Comparison of ENCODE assay signal across 28 mouse cellular contexts in the genomic region with DNA sequence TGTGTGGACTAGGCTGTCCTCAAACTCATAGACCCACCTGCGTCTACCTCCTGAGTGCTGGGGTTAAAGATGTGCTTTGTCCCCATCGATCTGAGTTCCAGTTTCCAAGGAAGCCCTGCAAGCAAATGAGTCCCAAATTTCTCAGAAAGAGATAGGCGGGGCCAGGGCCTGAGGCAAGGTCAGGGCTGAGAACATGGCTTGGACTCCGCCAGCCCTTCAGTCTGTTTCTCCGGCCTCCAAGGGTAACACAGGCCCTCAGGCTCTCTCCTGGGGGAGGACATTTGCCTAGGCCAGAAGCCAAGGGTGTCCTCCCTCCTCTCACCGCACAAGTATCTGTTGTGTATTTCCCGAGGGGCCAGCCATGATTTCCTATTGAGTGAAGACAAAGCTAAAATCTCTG. TPM values are rescaled to one million over a fixed set of nuclear protein-coding genes. Genes with fewer than 3 reads are reported as not detected.
DNase-seq lines count a peak whose midpoint lies in the region; ATAC-seq and TF ChIP-seq lines count a peak whose summit lies in the region.
"Had no signal": no experiment of that assay in that cellular context is flagged by ENCODE, and none has a peak within 500 bp of the region (broad histone marks: within the 10 kb centered on the region; RNA-seq: fewer than 3 reads in every experiment).

No protein-coding gene starts in this region.

- TF ChIP-seq CTCF in testis, adult 2 months (IDR thresholded peaks at IDR 0.05; ENCODE audit: control insufficient read depth, insufficient read depth, insufficient replicate concordance, low read depth, low read length): no peak

- H3K36me3 ChIP-seq in forebrain, embryonic 10.5 days (replicated peaks): no peaks in the 10 kb centered on the region
- no peaks in the 10 kb centered on the region for H3K36me3 ChIP-seq in forebrain, embryonic 15.5 days
- H3K36me3 ChIP-seq in heart, embryonic 13.5 days: no peaks in the 10 kb centered on the region
- H3K36me3 ChIP-seq in heart, embryonic 11.5 days (ENCODE audit: control insufficient read depth, insufficient read depth, low read length): no peaks in the 10 kb centered on the region; the same call in 1 of the 2 replicates
- H3K36me3 ChIP-seq in testis, adult 2 months (ENCODE audit: control insufficient read depth, insufficient read depth, low read length): no peaks in the 10 kb centered on the region
- H3K36me3 ChIP-seq: embryonic facial prominence, embryonic 12.5 days; limb, embryonic 13.5 days had no signal

- H3K9me3 ChIP-seq in forebrain, embryonic 10.5 days: no peaks in the 10 kb centered on the region
- no peaks in the 10 kb centered on the region for H3K9me3 ChIP-seq in forebrain, embryonic 15.5 days
- no peaks in the 10 kb centered on the region for H3K9me3 ChIP-seq in heart, embryonic 13.5 days
- H3K9me3 ChIP-seq in heart, embryonic 11.5 days (replicated peaks; ENCODE audit: control insufficient read depth, low read length): no peaks in the 10 kb centered on the region
- H3K9me3 ChIP-seq: embryonic facial prominence, embryonic 12.5 days; forebrain, embryonic 13.5 days; G1E; kidney, embryonic 15.5 days; limb, embryonic 13.5 days had no signal

- WGBS in forebrain, embryonic 10.5 days: 89% methylated on average over 7 of the region's 7 CpGs
- WGBS in forebrain, embryonic 15.5 days: 83% methylated on average over 7 of the region's 7 CpGs
- 67% methylated on average over 7 of the region's 7 CpGs for WGBS in heart, embryonic 13.5 days
- 83% methylated on average over 7 of the region's 7 CpGs for WGBS in heart, embryonic 11.5 days (ENCODE audit: insufficient replicate concordance)

- no peak overlapping the region for H3K4me3 ChIP-seq in forebrain, embryonic 10.5 days
- no peak overlapping the region for H3K4me3 ChIP-seq in forebrain, embryonic 15.5 days
- H3K4me3 ChIP-seq in heart, embryonic 13.5 days: no peak overlapping the region
- H3K4me3 ChIP-seq in heart, embryonic 11.5 days (ENCODE audit: low read depth, low read length): no peak overlapping the region
- H3K4me3 ChIP-seq in testis, adult 2 months (ENCODE audit: control insufficient read depth, low read depth, low read length): no peak overlapping the region
- H3K4me3 ChIP-seq: embryonic facial prominence, embryonic 12.5 days; erythroblast, embryonic 14.5 days; forebrain, embryonic 13.5 days; kidney, embryonic 15.5 days; limb, embryonic 13.5 days had no signal

- peaks cover 60% of the 10 kb centered on the region for H3K4me1 ChIP-seq in forebrain, embryonic 10.5 days
- H3K4me1 ChIP-seq in forebrain, embryonic 15.5 days: peaks cover 28% of the 10 kb centered on the region
- H3K4me1 ChIP-seq in heart, embryonic 13.5 days: peaks cover 45% of the 10 kb centered on the region
- peaks cover 33% of the 10 kb centered on the region for H3K4me1 ChIP-seq in heart, embryonic 11.5 days (ENCODE audit: control insufficient read depth, insufficient read depth, low read length)
- H3K4me1 ChIP-seq in testis, adult 2 months (ENCODE audit: control insufficient read depth, insufficient read depth, low read length): peaks cover 24% of the 10 kb centered on the region

- no peak for ATAC-seq in forebrain, embryonic 15.5 days (replicated peaks)
- no peak for ATAC-seq in heart, embryonic 13.5 days (ENCODE audit: extremely low read depth, insufficient number of reproducible peaks, low FRiP score, low TSS enrichment)
- ATAC-seq in heart, embryonic 11.5 days (replicated peaks; ENCODE audit: insufficient number of reproducible peaks, low FRiP score, low TSS enrichment): no peak
- ATAC-seq: forebrain, embryonic 13.5 days; hindbrain, postnatal 0 days; intestine, embryonic 16.5 days; Patski had no signal

- no peak for DNase-seq in forebrain, embryonic 10.5 days (ENCODE audit: extremely low spot score, low spot score)
- DNase-seq in testis, postnatal 10 days (ENCODE audit: low spot score): no peak
- DNase-seq in yolk sac, embryonic 10.5 days (ENCODE audit: low spot score): peak; percentile 62
- DNase-seq in urinary bladder, postnatal 36 days (ENCODE audit: low spot score in 2 of 2): no peak
- DNase-seq: adrenal gland, adult 2 months; cerebellum, adult 11 months; kidney, postnatal 36 days; layer of hippocampus, postnatal 36 days; lung, embryonic 14.5 days; midbrain, embryonic 14.5 days; right cerebral cortex, postnatal 4 days had no signal

- TF ChIP-seq POLR2A in testis, adult 2 months (IDR thresholded peaks at IDR 0.05; ENCODE audit: control insufficient read depth, low read depth, low read length): 0 out of 2 replicates have a peak, but pooled peaks have one; percentile 17

- H3K9ac ChIP-seq in forebrain, embryonic 15.5 days (replicated peaks): no peak overlapping the region
- no peak overlapping the region for H3K9ac ChIP-seq in heart, embryonic 13.5 days
- H3K9ac ChIP-seq in heart, embryonic 11.5 days (ENCODE audit: low read depth, low read length): no peak overlapping the region
- H3K9ac ChIP-seq: embryonic facial prominence, embryonic 12.5 days; forebrain, embryonic 13.5 days; kidney, embryonic 15.5 days; limb, embryonic 13.5 days; liver, embryonic 14.5 days; lung, embryonic 14.5 days had no signal

- peak overlapping the region; percentile 85 for H3K27ac ChIP-seq in forebrain, embryonic 10.5 days
- no peak overlapping the region for H3K27ac ChIP-seq in forebrain, embryonic 15.5 days (replicated peaks)
- H3K27ac ChIP-seq in heart, embryonic 13.5 days (replicated peaks): 0 out of 2 replicates have a peak overlapping the region, but pooled peaks have one; percentile 84
- no peak overlapping the region for H3K27ac ChIP-seq in heart, embryonic 11.5 days (ENCODE audit: low read depth, low read length)
- peak overlapping the region; percentile 55 for H3K27ac ChIP-seq in testis, adult 2 months (ENCODE audit: control insufficient read depth, insufficient read depth, low read depth, low read length)
- H3K27ac ChIP-seq: embryonic facial prominence, embryonic 12.5 days; forebrain, embryonic 13.5 days; hindbrain, postnatal 0 days; limb, embryonic 13.5 days; liver, embryonic 14.5 days had no signal

- H3K27me3 ChIP-seq in forebrain, embryonic 10.5 days (ENCODE audit: poor library complexity, severe bottlenecking): no peaks in the 10 kb centered on the region
- no peaks in the 10 kb centered on the region for H3K27me3 ChIP-seq in forebrain, embryonic 15.5 days
- no peaks in the 10 kb centered on the region for H3K27me3 ChIP-seq in heart, embryonic 13.5 days (replicated peaks)
- H3K27me3 ChIP-seq in heart, embryonic 11.5 days (ENCODE audit: control insufficient read depth, insufficient read depth, low read length): no peaks in the 10 kb centered on the region
- no peaks in the 10 kb centered on the region for H3K27me3 ChIP-seq in testis, adult 2 months (ENCODE audit: control insufficient read depth, insufficient read depth, low read length)
- H3K27me3 ChIP-seq: embryonic facial prominence, embryonic 12.5 days; forebrain, embryonic 13.5 days; kidney, embryonic 15.5 days; limb, embryonic 13.5 days; Patski had no signal

- H3K4me2 ChIP-seq in forebrain, embryonic 15.5 days (replicated peaks): no peak overlapping the region
- no peak overlapping the region for H3K4me2 ChIP-seq in heart, embryonic 13.5 days
- no peak overlapping the region for H3K4me2 ChIP-seq in heart, embryonic 11.5 days
- H3K4me2 ChIP-seq: embryonic facial prominence, embryonic 12.5 days; forebrain, embryonic 13.5 days; kidney, embryonic 15.5 days; limb, embryonic 13.5 days; lung, embryonic 14.5 days had no signal

RNA-seq across cellular contexts. Expression of gene Armc7, which starts 3.3 kb away (rescaled TPM):
- 8.1 and 8.2 TPM in 2 replicates for polyA plus RNA-seq in forebrain, embryonic 10.5 days (2016; fragmentation: Nextera tagmentation; extraction: Ambion mirVana)
- polyA plus RNA-seq in forebrain, embryonic 15.5 days (2015; fragmentation: Nextera tagmentation; extraction: Ambion mirVana): 15.6 and 16.1 TPM in 2 replicates
- 6.6 and 6.9 TPM in 2 replicates for polyA plus RNA-seq in heart, embryonic 13.5 days (2015; fragmentation: Nextera tagmentation; extraction: Ambion mirVana)
- polyA plus RNA-seq in heart, embryonic 11.5 days (2014; fragmentation: Nextera tagmentation; extraction: Ambion mirVana): 5.1 and 5.7 TPM in 2 replicates
- polyA plus RNA-seq in testis, adult 2 months (2012; rRNA removed): 3.3 and 3.8 TPM in 2 replicates

RNA-seq across cellular contexts. Expression of gene Slc16a5, which starts 9.9 kb away (rescaled TPM):
- polyA plus RNA-seq in forebrain, embryonic 10.5 days (2016; fragmentation: Nextera tagmentation; extraction: Ambion mirVana): 0.19 and 0.20 TPM in 2 replicates
- 0.10 TPM in 1 of 2 replicates, not detected in the other for polyA plus RNA-seq in forebrain, embryonic 15.5 days (2015; fragmentation: Nextera tagmentation; extraction: Ambion mirVana)
- 0.10 and 0.21 TPM in 2 replicates for polyA plus RNA-seq in heart, embryonic 13.5 days (2015; fragmentation: Nextera tagmentation; extraction: Ambion mirVana)
- polyA plus RNA-seq in heart, embryonic 11.5 days (2014; fragmentation: Nextera tagmentation; extraction: Ambion mirVana): not detected in 2 replicates
- polyA plus RNA-seq in testis, adult 2 months (2012; rRNA removed): 0.72 and 0.78 TPM in 2 replicates
- polyA plus RNA-seq: adrenal gland, adult 2 months; cortical plate, adult 2 months; erythroblast, embryonic 14.5 days; forebrain, embryonic 13.5 days; frontal cortex, adult 2 months; G1E; midbrain, embryonic 14.5 days had no signal

RNA-seq across cellular contexts. Expression of gene Nt5c, which starts 19.5 kb away (rescaled TPM):
- polyA plus RNA-seq in forebrain, embryonic 10.5 days (2016; fragmentation: Nextera tagmentation; extraction: Ambion mirVana): 93.2 and 94.5 TPM in 2 replicates
- 94.3 and 102 TPM in 2 replicates for polyA plus RNA-seq in forebrain, embryonic 15.5 days (2015; fragmentation: Nextera tagmentation; extraction: Ambion mirVana)
- 57.0 and 59.4 TPM in 2 replicates for polyA plus RNA-seq in heart, embryonic 13.5 days (2015; fragmentation: Nextera tagmentation; extraction: Ambion mirVana)
- polyA plus RNA-seq in heart, embryonic 11.5 days (2014; fragmentation: Nextera tagmentation; extraction: Ambion mirVana): 70.5 and 76.3 TPM in 2 replicates
- polyA plus RNA-seq in testis, adult 2 months (2012; rRNA removed): 32.4 and 34.0 TPM in 2 replicates

RNA-seq across cellular contexts. Expression of gene Trim80, which starts 31.8 kb away (rescaled TPM):
- polyA plus RNA-seq in forebrain, embryonic 10.5 days (2016; fragmentation: Nextera tagmentation; extraction: Ambion mirVana): 0.15 and 0.19 TPM in 2 replicates
- polyA plus RNA-seq in forebrain, embryonic 15.5 days (2015; fragmentation: Nextera tagmentation; extraction: Ambion mirVana): not detected in 2 replicates
- 0.07 and 0.19 TPM in 2 replicates for polyA plus RNA-seq in heart, embryonic 13.5 days (2015; fragmentation: Nextera tagmentation; extraction: Ambion mirVana)
- 0.26 TPM in 1 of 2 replicates, not detected in the other for polyA plus RNA-seq in heart, embryonic 11.5 days (2014; fragmentation: Nextera tagmentation; extraction: Ambion mirVana)
- 307 and 344 TPM in 2 replicates for polyA plus RNA-seq in testis, adult 2 months (2012; rRNA removed)
- polyA plus RNA-seq: cortical plate, adult 2 months; embryonic facial prominence, embryonic 12.5 days; erythroblast, embryonic 14.5 days; forebrain, embryonic 13.5 days; G1E; lung, embryonic 14.5 days; midbrain, embryonic 14.5 days; neural tube, embryonic 11.5 days; Patski had no signal

RNA-seq across cellular contexts. Expression of gene Jpt1, which starts 42.0 kb away (rescaled TPM):
- 719 and 771 TPM in 2 replicates for polyA plus RNA-seq in forebrain, embryonic 10.5 days (2016; fragmentation: Nextera tagmentation; extraction: Ambion mirVana)
- 1,941 and 1,977 TPM in 2 replicates for polyA plus RNA-seq in forebrain, embryonic 15.5 days (2015; fragmentation: Nextera tagmentation; extraction: Ambion mirVana)
- 432 and 502 TPM in 2 replicates for polyA plus RNA-seq in heart, embryonic 13.5 days (2015; fragmentation: Nextera tagmentation; extraction: Ambion mirVana)
- 434 and 457 TPM in 2 replicates for polyA plus RNA-seq in heart, embryonic 11.5 days (2014; fragmentation: Nextera tagmentation; extraction: Ambion mirVana)
- polyA plus RNA-seq in testis, adult 2 months (2012; rRNA removed): 548 and 576 TPM in 2 replicates

Comparison
In these comparisons a context has a peak if more than half of its experiments do, and no peak if none do; other contexts are left out.
1. H3K27ac ChIP-seq: peak in forebrain, embryonic 10.5 days (single experiment), heart, embryonic 13.5 days (single experiment) and testis, adult 2 months (single experiment); none in forebrain, embryonic 15.5 days (single experiment) and heart, embryonic 11.5 days (single experiment).